Mouse (Mus musculus): Measurements from ENCODE around the gene Soat1. TPM values are rescaled to one million over a fixed set of nuclear protein-coding genes. Genes with fewer than 3 reads are reported as not detected.

Soat1 gene
- polyA plus RNA-seq (2014; fragmentation: Illumina TruSeq; extraction: RNeasy Lipid Tissue Mini Kit (QIAGEN cat#74804); ENCODE audit: low read depth, low replicate concordance) = 23.7 TPM

GRCm38 (mm10) chr1:156473961-156474503 lies at the start of gene Soat1:
Gene Soat1 (minus strand): TSS chr1:156474331.

DNA sequence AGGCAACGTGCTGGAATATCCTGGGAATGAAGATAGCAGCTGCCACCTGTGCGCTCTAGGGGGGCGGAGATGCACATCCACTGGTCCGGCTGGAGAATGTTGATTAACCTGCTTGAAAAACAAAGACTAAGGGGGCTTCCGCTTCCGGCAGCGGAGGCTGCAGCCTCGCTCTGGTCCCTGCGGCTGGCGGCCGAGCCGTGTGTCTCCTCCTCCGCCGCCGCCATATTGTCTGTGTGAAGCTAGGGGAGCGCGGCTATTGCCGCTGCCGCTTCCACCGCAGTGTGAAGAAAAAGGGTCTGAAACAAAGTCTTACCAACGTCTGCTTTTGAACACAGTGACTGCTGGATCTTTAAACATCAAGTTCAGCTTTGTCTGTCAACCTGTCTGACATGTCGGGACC lies 49.7 kb upstream of the Soat1 start, which contains the start of gene Gm10031:
Gm10031 (plus strand) TSS at position 171 of the 400 bp plus-strand sequence.

DNA sequence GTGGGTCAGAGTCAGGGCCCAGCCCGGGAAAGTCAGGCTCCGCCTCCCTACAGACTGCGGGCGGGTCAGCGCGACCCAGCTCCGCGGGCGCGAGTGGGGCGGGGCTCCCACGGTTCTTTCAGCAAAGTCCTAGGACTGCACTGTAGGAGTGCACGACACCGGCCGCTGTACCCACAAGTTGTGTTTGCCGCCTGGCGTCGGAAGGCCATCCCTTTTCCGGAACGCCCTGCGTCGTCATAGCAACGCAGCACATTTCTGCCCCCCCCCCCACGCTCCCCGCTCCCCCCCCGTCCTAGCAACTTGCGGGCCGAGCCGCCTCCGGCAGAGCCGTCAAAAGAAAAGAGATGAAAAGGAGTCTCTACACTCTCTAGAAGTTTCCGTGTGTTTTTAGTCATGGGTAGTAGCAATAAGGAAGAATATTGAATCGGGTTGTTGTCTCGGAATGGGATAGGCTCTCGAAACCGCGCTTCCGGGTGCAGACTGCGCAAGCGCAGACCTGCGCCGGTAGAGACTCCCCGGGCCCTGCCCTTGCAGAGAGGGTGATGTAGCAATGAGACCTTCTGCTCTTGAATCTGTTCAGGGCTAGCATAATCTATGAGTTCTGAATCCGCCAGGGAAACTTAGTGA lies 53.3 kb downstream of the Soat1 start, which contains the start of gene Axdnd1:
Axdnd1 (minus strand) TSS at position 489 of the 627 bp plus-strand sequence.

Other genes starting within 250 kb of the Soat1 start
- gene Tdrd5, start 170.7 kb downstream of the Soat1 start, polyA plus RNA-seq (2014; fragmentation: Illumina TruSeq; extraction: RNeasy Lipid Tissue Mini Kit (QIAGEN cat#74804); ENCODE audit: low read depth, low replicate concordance) = 5.1 TPM
- 166 TPM for gene Nphs2, start 163.6 kb downstream of the Soat1 start, polyA plus RNA-seq (2014; fragmentation: Illumina TruSeq; extraction: RNeasy Lipid Tissue Mini Kit (QIAGEN cat#74804); ENCODE audit: low read depth, low replicate concordance)
- 6.9 TPM for gene Gm2000, start 108.3 kb downstream of the Soat1 start, polyA plus RNA-seq (2014; fragmentation: Illumina TruSeq; extraction: RNeasy Lipid Tissue Mini Kit (QIAGEN cat#74804); ENCODE audit: low read depth, low replicate concordance)
- 0.36 TPM for gene Axdnd1, start 53.2 kb downstream of the Soat1 start, polyA plus RNA-seq (2014; fragmentation: Illumina TruSeq; extraction: RNeasy Lipid Tissue Mini Kit (QIAGEN cat#74804); ENCODE audit: low read depth, low replicate concordance)
- gene Gm10031, start 49.7 kb upstream of the Soat1 start, polyA plus RNA-seq (2014; fragmentation: Illumina TruSeq; extraction: RNeasy Lipid Tissue Mini Kit (QIAGEN cat#74804); ENCODE audit: low read depth, low replicate concordance) = 5.3 TPM
- 7.6 TPM for gene Abl2, start 84.5 kb upstream of the Soat1 start, polyA plus RNA-seq (2014; fragmentation: Illumina TruSeq; extraction: RNeasy Lipid Tissue Mini Kit (QIAGEN cat#74804); ENCODE audit: low read depth, low replicate concordance)
- gene Tor3a, start 200.0 kb upstream of the Soat1 start, polyA plus RNA-seq (2014; fragmentation: Illumina TruSeq; extraction: RNeasy Lipid Tissue Mini Kit (QIAGEN cat#74804); ENCODE audit: low read depth, low replicate concordance) = 9.9 TPM
- 116 TPM for gene Fam20b, start 244.8 kb upstream of the Soat1 start, polyA plus RNA-seq (2014; fragmentation: Illumina TruSeq; extraction: RNeasy Lipid Tissue Mini Kit (QIAGEN cat#74804); ENCODE audit: low read depth, low replicate concordance)

Data from kidney, adult 10 weeks (tissue).